18 mouse cellular contexts compared by ENCODE assay signal in the genomic region with DNA sequence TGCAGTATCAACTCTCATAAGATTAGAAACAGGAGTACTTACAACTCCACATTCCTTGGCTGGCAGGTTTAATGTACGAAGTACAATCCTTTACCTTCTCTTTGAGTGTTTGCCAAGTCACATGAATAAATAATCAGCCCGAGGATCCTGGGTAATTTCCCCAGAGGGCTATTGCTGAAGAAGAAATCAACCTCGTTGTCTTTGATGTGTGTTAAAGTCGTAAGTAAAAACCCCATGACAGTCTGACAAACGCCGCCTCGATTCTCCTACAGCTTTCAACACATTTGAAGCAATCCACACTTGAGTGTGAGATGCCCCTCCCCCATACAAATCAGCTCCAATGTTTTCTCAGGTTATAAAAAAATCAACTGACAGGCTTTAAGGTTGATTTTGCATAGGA. TPM values are rescaled to one million over a fixed set of nuclear protein-coding genes. Genes with fewer than 3 reads are reported as not detected.
DNase-seq lines count a peak whose midpoint lies in the region; ATAC-seq and TF ChIP-seq lines count a peak whose summit lies in the region.
"Had no signal": no experiment of that assay in that cellular context is flagged by ENCODE, and none has a peak within 500 bp of the region (broad histone marks: within the 10 kb centered on the region; RNA-seq: fewer than 3 reads in every experiment).

No protein-coding gene starts in this region.

- ATAC-seq in forebrain, embryonic 15.5 days (replicated peaks), result no peak
- ATAC-seq in forebrain, embryonic 13.5 days, result no peak
- no peak for ATAC-seq in lung, embryonic 14.5 days (ENCODE audit: insufficient read depth)
- no peak for ATAC-seq in hindbrain, embryonic 15.5 days (ENCODE audit: low FRiP score, low read depth)
- ATAC-seq: intestine, postnatal 0 days had no signal

- H3K36me3 ChIP-seq in forebrain, embryonic 15.5 days, result peaks cover 7% of the 10 kb centered on the region; the same call in 1 of the 2 replicates
- H3K36me3 ChIP-seq in forebrain, embryonic 13.5 days (ENCODE audit: poor library complexity, severe bottlenecking), result no peaks in the 10 kb centered on the region
- H3K36me3 ChIP-seq in lung, embryonic 14.5 days (ENCODE audit: insufficient read depth), result no peaks in the 10 kb centered on the region
- 0 out of 2 replicates have a peak, but pooled peaks cover 4% of the 10 kb centered on the region for H3K36me3 ChIP-seq in hindbrain, embryonic 15.5 days
- H3K36me3 ChIP-seq: limb, embryonic 15.5 days; stomach, embryonic 15.5 days had no signal

- 21% methylated on average over 7 of the region's 7 CpGs for WGBS in forebrain, embryonic 15.5 days
- WGBS in forebrain, embryonic 13.5 days, result 44% methylated on average over 7 of the region's 7 CpGs
- WGBS in lung, embryonic 14.5 days, result 12% methylated on average over 7 of the region's 7 CpGs
- WGBS in hindbrain, embryonic 15.5 days, result 40% methylated on average over 7 of the region's 7 CpGs

- H3K27me3 ChIP-seq in forebrain, embryonic 15.5 days, result no peaks in the 10 kb centered on the region
- no peaks in the 10 kb centered on the region for H3K27me3 ChIP-seq in forebrain, embryonic 13.5 days
- no peaks in the 10 kb centered on the region for H3K27me3 ChIP-seq in lung, embryonic 14.5 days (ENCODE audit: insufficient read depth, low read length)
- H3K27me3 ChIP-seq in hindbrain, embryonic 15.5 days, result no peaks in the 10 kb centered on the region
- H3K27me3 ChIP-seq: limb, embryonic 15.5 days; stomach, embryonic 15.5 days had no signal

- no peak overlapping the region for H3K9ac ChIP-seq in forebrain, embryonic 15.5 days (replicated peaks)
- H3K9ac ChIP-seq in forebrain, embryonic 13.5 days, result no peak overlapping the region
- no peak overlapping the region for H3K9ac ChIP-seq in lung, embryonic 14.5 days
- no peak overlapping the region for H3K9ac ChIP-seq in hindbrain, embryonic 15.5 days
- H3K9ac ChIP-seq: limb, embryonic 15.5 days; stomach, embryonic 15.5 days had no signal

- H3K4me2 ChIP-seq in forebrain, embryonic 15.5 days (replicated peaks), result no peak overlapping the region
- H3K4me2 ChIP-seq in forebrain, embryonic 13.5 days, result no peak overlapping the region
- H3K4me2 ChIP-seq in lung, embryonic 14.5 days, result no peak overlapping the region
- no peak overlapping the region for H3K4me2 ChIP-seq in hindbrain, embryonic 15.5 days
- H3K4me2 ChIP-seq: limb, embryonic 15.5 days; stomach, embryonic 15.5 days had no signal

- H3K27ac ChIP-seq in forebrain, embryonic 15.5 days (replicated peaks), result peak overlapping the region; percentile 59
- H3K27ac ChIP-seq in forebrain, embryonic 13.5 days, result no peak overlapping the region
- no peak overlapping the region for H3K27ac ChIP-seq in lung, embryonic 14.5 days (ENCODE audit: low read depth)
- peak overlapping the region; percentile 38; the same call in 1 of the 2 replicates for H3K27ac ChIP-seq in hindbrain, embryonic 15.5 days (replicated peaks)
- H3K27ac ChIP-seq: left cerebral cortex, adult 2 months; limb, embryonic 15.5 days; stomach, embryonic 15.5 days had no signal

- H3K4me1 ChIP-seq in forebrain, embryonic 15.5 days, result peaks cover 20% of the 10 kb centered on the region
- H3K4me1 ChIP-seq in forebrain, embryonic 13.5 days, result 0 out of 2 replicates have a peak, but pooled peaks cover 7% of the 10 kb centered on the region
- H3K4me1 ChIP-seq in lung, embryonic 14.5 days (ENCODE audit: insufficient read depth), result no peaks in the 10 kb centered on the region
- no peaks in the 10 kb centered on the region for H3K4me1 ChIP-seq in hindbrain, embryonic 15.5 days (replicated peaks)
- H3K4me1 ChIP-seq: stomach, embryonic 15.5 days had no signal

- DNase-seq in lung, embryonic 14.5 days, result peak; percentile 50
- DNase-seq in lung, postnatal 36 days, result no peak
- DNase-seq in retina, embryonic 14.5 days (ENCODE audit: low spot score), result peak; percentile 4
- DNase-seq in gastrocnemius, postnatal 10 days, result no peak
- DNase-seq: adrenal gland, adult 8-10 months; B cell, adult 2 months; cerebellum, postnatal 25 days; lung, adult 18-20 months; thymus, postnatal 25 days had no signal

- no peak overlapping the region for H3K4me3 ChIP-seq in forebrain, embryonic 15.5 days
- H3K4me3 ChIP-seq in forebrain, embryonic 13.5 days, result no peak overlapping the region
- H3K4me3 ChIP-seq in lung, embryonic 14.5 days (ENCODE audit: low read depth, low read length), result no peak overlapping the region
- H3K4me3 ChIP-seq in hindbrain, embryonic 15.5 days, result no peak overlapping the region
- H3K4me3 ChIP-seq: left cerebral cortex, adult 2 months; limb, embryonic 15.5 days; stomach, embryonic 15.5 days had no signal

- H3K9me3 ChIP-seq in forebrain, embryonic 15.5 days, result no peaks in the 10 kb centered on the region
- no peaks in the 10 kb centered on the region for H3K9me3 ChIP-seq in forebrain, embryonic 13.5 days (replicated peaks)
- no peaks in the 10 kb centered on the region for H3K9me3 ChIP-seq in lung, embryonic 14.5 days (ENCODE audit: low read depth, low read length)
- H3K9me3 ChIP-seq in hindbrain, embryonic 15.5 days, result no peaks in the 10 kb centered on the region
- H3K9me3 ChIP-seq: limb, embryonic 15.5 days; stomach, embryonic 15.5 days had no signal

- no peak for TF ChIP-seq CTCF in lung, embryonic 14.5 days (IDR thresholded peaks at IDR 0.05; ENCODE audit: low read depth)

RNA-seq across cellular contexts. Expression of gene Elmod1, which starts 44.2 kb away (rescaled TPM):
- polyA plus RNA-seq in forebrain, embryonic 15.5 days (2015; fragmentation: Nextera tagmentation; extraction: Ambion mirVana), result 34.7 and 34.8 TPM in 2 replicates
- polyA plus RNA-seq in forebrain, embryonic 13.5 days (2015; fragmentation: Nextera tagmentation; extraction: Ambion mirVana), result 12.1 and 14.2 TPM in 2 replicates
- polyA plus RNA-seq in lung, embryonic 14.5 days (2014; fragmentation: Nextera tagmentation; extraction: Ambion mirVana), result not detected in 2 replicates
- 17.4 and 22.0 TPM in 2 replicates for polyA plus RNA-seq in hindbrain, embryonic 15.5 days (2015; fragmentation: Nextera tagmentation; extraction: Ambion mirVana)
- under 1 TPM in 1 of 2 experiments, not detected in 1; 0.45 TPM for total RNA-seq in gastrocnemius, postnatal 10 days (2021)
- total RNA-seq: gastrocnemius, postnatal 4 days; megakaryocyte, adult 5-6 weeks had no signal

Comparison
In these comparisons a context has a peak if more than half of its experiments do, and no peak if none do; other contexts are left out.
1. H3K27ac ChIP-seq: peak in forebrain, embryonic 15.5 days (single experiment) and hindbrain, embryonic 15.5 days (single experiment); none in forebrain, embryonic 13.5 days (single experiment) and lung, embryonic 14.5 days (single experiment).
2. DNase-seq: peak in lung, embryonic 14.5 days (single experiment) and retina, embryonic 14.5 days (single experiment); none in lung, postnatal 36 days (single experiment) and gastrocnemius, postnatal 10 days (single experiment).
3. RNA of gene Elmod1, which starts 44.2 kb away (polyA plus RNA-seq): 34.7 to 34.8 TPM in forebrain, embryonic 15.5 days, 17.4 to 22.0 TPM in hindbrain, embryonic 15.5 days and 12.1 to 14.2 TPM in forebrain, embryonic 13.5 days; not detected in lung, embryonic 14.5 days; every median in the first group is over 10 times any median in the second.